Mouse (Mus musculus) MEL (cell line): ENCODE measurements at regions not wholly inside any gene's neighbourhood (a gene's known extent, or its start where the extent isn't known, plus 50 kb on each side); places are given as distances from the start of the nearest gene placed in this dataset.

Source experiments
- E2F4 ChIP-seq: IDR thresholded peaks from 2 replicates; pipeline ENCODE4 v1.6.1; 2011; ENCODE audit warnings: low read depth, low read length, improper control_type of control experiment, borderline replicate concordance
- EP300 ChIP-seq, 2 experiments: IDR thresholded peaks; 2 replicates each; pipeline ENCODE4 v1.6.1; 2011; ENCODE audit warnings: improper control_type of control experiment in 2 of 2, low read length in 2 of 2, low read depth in 1 of 2, mild to moderate bottlenecking in 1 of 2
- KAT2A ChIP-seq: conservative IDR thresholded peaks from 2 replicates; pipeline ENCODE4 v1.6.1; 2012; ENCODE audit warnings: low read depth, low read length, improper control_type of control experiment, inconsistent platforms
- MAFK ChIP-seq: IDR thresholded peaks from 2 replicates; pipeline ENCODE4 v1.6.1; 2011; ENCODE audit warnings: low read depth, mild to moderate bottlenecking, low read length, improper control_type of control experiment, borderline replicate concordance
- MXI1 ChIP-seq: IDR thresholded peaks from 2 replicates; pipeline ENCODE4 v1.6.1; 2011; ENCODE audit warnings: mild to moderate bottlenecking, low read depth, low read length, improper control_type of control experiment
- ZMIZ1 ChIP-seq: IDR thresholded peaks from 2 replicates; pipeline ENCODE4 v1.6.1; 2012; ENCODE audit warnings: low read depth, mild to moderate bottlenecking, inconsistent platforms, low read length, improper control_type of control experiment, moderate library complexity

DNA sequence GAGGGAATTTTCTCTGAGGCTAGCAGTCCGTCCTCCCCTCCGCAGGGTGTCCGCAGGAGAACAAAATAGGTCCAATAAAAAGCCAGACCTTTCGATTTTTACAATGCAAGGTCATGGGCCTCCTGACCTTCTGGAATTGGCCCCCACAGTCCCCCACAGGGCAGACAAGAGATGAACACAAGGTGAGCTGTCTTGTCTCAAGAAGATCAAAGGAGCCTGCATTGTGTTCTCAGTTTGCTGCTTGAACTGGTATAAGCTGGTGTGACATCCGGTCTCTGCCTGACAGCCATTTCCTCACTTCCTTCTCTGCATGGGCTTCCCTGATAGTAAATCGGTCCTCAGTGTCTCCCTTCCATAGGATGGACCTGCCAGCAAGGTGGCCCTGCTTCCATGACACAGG, 425.5 kb downstream of the Cd83 start:
- no peak for TF ChIP-seq MXI1
- TF ChIP-seq MAFK, result no peak
- TF ChIP-seq EP300 (IDR thresholded peaks at IDR 0.05; ENCODE audit: low read depth in 1 of 2, low read length in 2 of 2), result no peak
- no peak for TF ChIP-seq ZMIZ1
- TF ChIP-seq E2F4, result no peak
- TF ChIP-seq KAT2A, result no peak
